Mouse (Mus musculus): ENCODE measurements around the gene Gm20737.
"Not testable (repeated sequence)": the region's sequence is repeated elsewhere in the genome, so short reads cannot be mapped to it uniquely, and the experiment has no call there.

Gm20737 gene

DNA sequence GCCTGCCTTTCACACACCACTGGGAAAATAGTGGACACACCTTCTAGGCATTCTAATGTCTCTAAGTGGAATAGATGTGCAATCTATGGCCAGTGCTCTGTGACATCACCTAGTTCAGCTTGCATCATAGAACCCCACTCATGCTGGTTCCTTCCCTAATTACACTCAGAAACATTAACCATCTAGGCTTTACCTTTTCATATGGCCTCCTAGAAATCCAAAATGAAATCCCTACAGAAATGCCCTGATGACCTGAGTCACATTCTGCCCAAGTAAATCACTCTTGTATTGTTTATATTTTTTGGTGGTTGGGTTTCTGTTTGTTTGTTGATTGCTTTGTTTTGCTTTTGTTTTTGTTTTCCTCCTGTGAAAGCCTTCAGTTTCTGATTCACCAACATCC, at the start of gene Gm20737:
Gene Gm20737 (minus strand): TSS at position 101 of the 400 bp plus-strand sequence.
- not testable (repeated sequence) for DNase-seq (ENCODE audit: low spot score)

GRCm38 (mm10) chrY:10553153-10553552, 17.3 kb upstream of the Gm20737 start, which contains the start of gene Gm21775:
TSS of gene Gm21775 (plus strand) at chrY:10553453.
- DNase-seq (ENCODE audit: low spot score), result not testable (repeated sequence)
